21 mouse cellular contexts compared by ENCODE assay signal in genomic region chr10:41735398-41735797, GRCm38 (mm10). TPM values are rescaled to one million over a fixed set of nuclear protein-coding genes. Genes with fewer than 3 reads are reported as not detected.
DNase-seq lines count a peak whose midpoint lies in the region; ATAC-seq lines count a peak whose summit lies in the region.
"Had no signal": no experiment of that assay in that cellular context is flagged by ENCODE, and none has a peak within 500 bp of the region (broad histone marks: within the 10 kb centered on the region; RNA-seq: fewer than 3 reads in every experiment).

No protein-coding gene starts in this region.

- H3K4me2 ChIP-seq in forebrain, embryonic 15.5 days (replicated peaks): no peak overlapping the region
- no peak overlapping the region for H3K4me2 ChIP-seq in forebrain, embryonic 14.5 days (ENCODE audit: low read length)
- H3K4me2 ChIP-seq in midbrain, embryonic 14.5 days (ENCODE audit: low read length): no peak overlapping the region
- H3K4me2 ChIP-seq in midbrain, embryonic 11.5 days: no peak overlapping the region
- H3K4me2 ChIP-seq in midbrain, embryonic 16.5 days (ENCODE audit: low read length): no peak overlapping the region
- H3K4me2 ChIP-seq: embryonic facial prominence, embryonic 13.5 days; embryonic facial prominence, embryonic 15.5 days had no signal

- DNase-seq in forebrain, embryonic 14.5 days (ENCODE audit: low spot score): no peak
- peak; percentile 12 for DNase-seq in midbrain, embryonic 14.5 days
- no peak for DNase-seq in midbrain, embryonic 11.5 days (ENCODE audit: low spot score, missing footprints)
- no peak for DNase-seq in hindbrain, embryonic 10.5 days (ENCODE audit: low spot score)
- DNase-seq in urinary bladder, postnatal 4 days (ENCODE audit: low spot score in 2 of 2): no peak
- DNase-seq: adrenal gland, adult 2 months; adrenal gland, postnatal 10 days; adrenal gland, postnatal 25 days; cerebellum, adult 11 months; cerebellum, adult 18-20 months; cerebellum, adult 8-10 months; cerebellum, adult 9-11 months; cerebellum, postnatal 14 days; cerebellum, postnatal 36 days; embryo, embryonic 11 days had no signal

- H3K4me1 ChIP-seq in forebrain, embryonic 15.5 days: no peaks in the 10 kb centered on the region
- no peaks in the 10 kb centered on the region for H3K4me1 ChIP-seq in forebrain, embryonic 14.5 days (ENCODE audit: control insufficient read depth, insufficient read depth, low read length)
- 0 out of 2 replicates have a peak, but pooled peaks cover 3% of the 10 kb centered on the region for H3K4me1 ChIP-seq in midbrain, embryonic 14.5 days (ENCODE audit: control insufficient read depth, insufficient read depth, low read length)
- H3K4me1 ChIP-seq in midbrain, embryonic 11.5 days (ENCODE audit: control insufficient read depth, insufficient read depth, low read length): no peaks in the 10 kb centered on the region
- H3K4me1 ChIP-seq in midbrain, embryonic 16.5 days (ENCODE audit: control insufficient read depth, insufficient read depth, low read length): peaks cover 5% of the 10 kb centered on the region
- H3K4me1 ChIP-seq in hindbrain, embryonic 10.5 days (replicated peaks): no peaks in the 10 kb centered on the region
- H3K4me1 ChIP-seq: embryonic facial prominence, embryonic 13.5 days; embryonic facial prominence, embryonic 15.5 days had no signal

- no peak overlapping the region for H3K9ac ChIP-seq in forebrain, embryonic 15.5 days (replicated peaks)
- no peak overlapping the region for H3K9ac ChIP-seq in forebrain, embryonic 14.5 days (ENCODE audit: low read length)
- H3K9ac ChIP-seq in midbrain, embryonic 14.5 days (replicated peaks; ENCODE audit: low read length): no peak overlapping the region
- no peak overlapping the region for H3K9ac ChIP-seq in midbrain, embryonic 11.5 days (ENCODE audit: low read length)
- no peak overlapping the region for H3K9ac ChIP-seq in midbrain, embryonic 16.5 days (ENCODE audit: low read depth, low read length)
- H3K9ac ChIP-seq: embryonic facial prominence, embryonic 13.5 days; embryonic facial prominence, embryonic 15.5 days had no signal

- H3K36me3 ChIP-seq in forebrain, embryonic 15.5 days: no peaks in the 10 kb centered on the region; the same call in 1 of the 2 replicates
- no peaks in the 10 kb centered on the region for H3K36me3 ChIP-seq in forebrain, embryonic 14.5 days (ENCODE audit: control insufficient read depth, insufficient read depth, low read length)
- 0 out of 2 replicates have a peak, but pooled peaks cover 5% of the 10 kb centered on the region for H3K36me3 ChIP-seq in midbrain, embryonic 14.5 days (ENCODE audit: control insufficient read depth, insufficient read depth, low read length)
- H3K36me3 ChIP-seq in midbrain, embryonic 11.5 days (ENCODE audit: control insufficient read depth, insufficient read depth, low read length): no peaks in the 10 kb centered on the region
- H3K36me3 ChIP-seq in midbrain, embryonic 16.5 days (ENCODE audit: control insufficient read depth, insufficient read depth, low read length): no peaks in the 10 kb centered on the region
- H3K36me3 ChIP-seq in hindbrain, embryonic 10.5 days: peaks cover 49% of the 10 kb centered on the region

- ATAC-seq in forebrain, embryonic 15.5 days (replicated peaks): 0 out of 2 replicates have a peak, but pooled peaks have one; percentile 38
- ATAC-seq in forebrain, embryonic 14.5 days: no peak
- ATAC-seq in midbrain, embryonic 14.5 days (ENCODE audit: low FRiP score, low TSS enrichment): no peak
- ATAC-seq in midbrain, embryonic 11.5 days (ENCODE audit: low FRiP score): no peak; the same call in 1 of the 2 replicates
- peak; percentile 56 for ATAC-seq in midbrain, embryonic 16.5 days
- ATAC-seq: forebrain, embryonic 16.5 days had no signal

- H3K4me3 ChIP-seq in forebrain, embryonic 15.5 days: no peak overlapping the region
- no peak overlapping the region for H3K4me3 ChIP-seq in forebrain, embryonic 14.5 days (ENCODE audit: low read depth, low read length)
- H3K4me3 ChIP-seq in midbrain, embryonic 14.5 days (replicated peaks; ENCODE audit: low read depth, low read length): no peak overlapping the region
- H3K4me3 ChIP-seq in midbrain, embryonic 11.5 days (ENCODE audit: low read depth, low read length): no peak overlapping the region
- H3K4me3 ChIP-seq in midbrain, embryonic 16.5 days (ENCODE audit: low read depth, low read length): no peak overlapping the region
- no peak overlapping the region for H3K4me3 ChIP-seq in hindbrain, embryonic 10.5 days
- H3K4me3 ChIP-seq: embryonic facial prominence, embryonic 13.5 days; embryonic facial prominence, embryonic 15.5 days; erythroblast, embryonic 14.5 days had no signal

- H3K9me3 ChIP-seq in forebrain, embryonic 15.5 days: no peaks in the 10 kb centered on the region
- H3K9me3 ChIP-seq in forebrain, embryonic 14.5 days (replicated peaks; ENCODE audit: control insufficient read depth, low read length): no peaks in the 10 kb centered on the region
- H3K9me3 ChIP-seq in midbrain, embryonic 14.5 days (ENCODE audit: control insufficient read depth, low read length): no peaks in the 10 kb centered on the region
- H3K9me3 ChIP-seq in midbrain, embryonic 11.5 days (ENCODE audit: control insufficient read depth, low read length): no peaks in the 10 kb centered on the region
- H3K9me3 ChIP-seq in midbrain, embryonic 16.5 days (replicated peaks; ENCODE audit: control insufficient read depth, low read length, poor library complexity, severe bottlenecking): no peaks in the 10 kb centered on the region
- no peaks in the 10 kb centered on the region for H3K9me3 ChIP-seq in hindbrain, embryonic 10.5 days
- H3K9me3 ChIP-seq: embryonic facial prominence, embryonic 13.5 days; embryonic facial prominence, embryonic 15.5 days had no signal

- 41% methylated on average over 6 of the region's 6 CpGs for WGBS in forebrain, embryonic 15.5 days
- WGBS in forebrain, embryonic 14.5 days: 36% methylated on average over 6 of the region's 6 CpGs
- WGBS in midbrain, embryonic 14.5 days: 50% methylated on average over 6 of the region's 6 CpGs
- 78% methylated on average over 6 of the region's 6 CpGs for WGBS in midbrain, embryonic 11.5 days
- WGBS in midbrain, embryonic 16.5 days: 51% methylated on average over 6 of the region's 6 CpGs
- WGBS in hindbrain, embryonic 10.5 days: 88% methylated on average over 6 of the region's 6 CpGs

- H3K27me3 ChIP-seq in forebrain, embryonic 15.5 days: no peaks in the 10 kb centered on the region
- no peaks in the 10 kb centered on the region for H3K27me3 ChIP-seq in forebrain, embryonic 14.5 days (replicated peaks; ENCODE audit: control insufficient read depth, insufficient read depth, low read length)
- no peaks in the 10 kb centered on the region for H3K27me3 ChIP-seq in midbrain, embryonic 14.5 days (ENCODE audit: control insufficient read depth, insufficient read depth, low read length)
- H3K27me3 ChIP-seq in midbrain, embryonic 11.5 days (ENCODE audit: control insufficient read depth, insufficient read depth, low read length): no peaks in the 10 kb centered on the region
- H3K27me3 ChIP-seq in midbrain, embryonic 16.5 days (ENCODE audit: control insufficient read depth, insufficient read depth, low read depth, low read length): no peaks in the 10 kb centered on the region
- H3K27me3 ChIP-seq in hindbrain, embryonic 10.5 days (ENCODE audit: insufficient read depth, poor library complexity, severe bottlenecking): no peaks in the 10 kb centered on the region
- H3K27me3 ChIP-seq: embryonic facial prominence, embryonic 13.5 days; embryonic facial prominence, embryonic 15.5 days had no signal

- H3K27ac ChIP-seq in forebrain, embryonic 15.5 days (replicated peaks): no peak overlapping the region
- no peak overlapping the region for H3K27ac ChIP-seq in forebrain, embryonic 14.5 days (ENCODE audit: low read depth, low read length)
- no peak overlapping the region for H3K27ac ChIP-seq in midbrain, embryonic 14.5 days (replicated peaks; ENCODE audit: low read depth, low read length)
- no peak overlapping the region for H3K27ac ChIP-seq in midbrain, embryonic 11.5 days (ENCODE audit: low read depth, low read length)
- H3K27ac ChIP-seq in midbrain, embryonic 16.5 days (ENCODE audit: low read length): no peak overlapping the region
- no peak overlapping the region for H3K27ac ChIP-seq in hindbrain, embryonic 10.5 days
- H3K27ac ChIP-seq: embryonic facial prominence, embryonic 13.5 days; embryonic facial prominence, embryonic 15.5 days had no signal

RNA-seq across cellular contexts. Expression of gene Ccdc162, which starts 19.0 kb away (rescaled TPM):
- polyA plus RNA-seq in forebrain, embryonic 15.5 days (2015; fragmentation: Nextera tagmentation; extraction: Ambion mirVana): 0.26 and 0.46 TPM in 2 replicates
- 0.51 and 0.66 TPM in 2 replicates for polyA plus RNA-seq in forebrain, embryonic 14.5 days (2014; fragmentation: Nextera tagmentation; extraction: Ambion mirVana)
- polyA plus RNA-seq in midbrain, embryonic 14.5 days (2014; fragmentation: Nextera tagmentation; extraction: Ambion mirVana): 0.26 and 0.55 TPM in 2 replicates
- 0.33 and 0.46 TPM in 2 replicates for polyA plus RNA-seq in midbrain, embryonic 11.5 days (2014; fragmentation: Nextera tagmentation; extraction: Ambion mirVana)
- polyA plus RNA-seq in midbrain, embryonic 16.5 days (2015; fragmentation: Nextera tagmentation; extraction: Ambion mirVana): 0.90 and 0.91 TPM in 2 replicates
- 0.51 and 0.56 TPM in 2 replicates for polyA plus RNA-seq in hindbrain, embryonic 10.5 days (2016; fragmentation: Nextera tagmentation; extraction: Ambion mirVana)
- polyA plus RNA-seq: erythroblast, embryonic 14.5 days had no signal

Comparison
In these comparisons a context has a peak if more than half of its experiments do, and no peak if none do; other contexts are left out.
1. ATAC-seq: peak in forebrain, embryonic 15.5 days (single experiment) and midbrain, embryonic 16.5 days (single experiment); none in forebrain, embryonic 14.5 days (single experiment), midbrain, embryonic 14.5 days (single experiment) and midbrain, embryonic 11.5 days (single experiment).